Mouse (Mus musculus) retina, adult 2 months (tissue): ENCODE measurements around the gene Tal1.

ENCODE experiments used
- DNase-seq: peaks from one replicate; pipeline ENCODE4 v3.0.0-alpha.2; 2012; ENCODE audit warnings: low read depth, low spot score

The Tal1 gene

DNA sequence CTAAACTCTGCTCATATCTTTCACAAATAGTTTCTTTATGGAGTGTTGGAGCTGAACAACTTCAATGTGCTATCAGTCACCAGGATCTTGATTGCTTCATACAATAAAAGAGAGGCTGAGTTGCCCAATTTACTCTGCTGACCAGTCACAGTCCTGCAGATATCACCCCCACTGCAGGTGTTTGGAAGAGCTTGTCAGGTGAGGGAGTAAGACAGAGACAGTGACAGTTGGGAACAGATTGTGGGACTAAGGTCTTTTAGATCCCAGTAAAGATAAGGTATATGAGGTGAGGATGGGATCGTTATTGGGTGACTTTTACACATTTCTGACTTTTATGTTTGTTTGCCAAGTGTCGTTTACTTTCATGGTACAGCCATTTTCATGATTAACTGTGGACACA is 54.9 kb downstream of the Tal1 start:
- DNase-seq: no peak

GRCm38 (mm10) chr4:115113266-115113665 is 57.0 kb downstream of the Tal1 start:
- no peak for DNase-seq

DNA sequence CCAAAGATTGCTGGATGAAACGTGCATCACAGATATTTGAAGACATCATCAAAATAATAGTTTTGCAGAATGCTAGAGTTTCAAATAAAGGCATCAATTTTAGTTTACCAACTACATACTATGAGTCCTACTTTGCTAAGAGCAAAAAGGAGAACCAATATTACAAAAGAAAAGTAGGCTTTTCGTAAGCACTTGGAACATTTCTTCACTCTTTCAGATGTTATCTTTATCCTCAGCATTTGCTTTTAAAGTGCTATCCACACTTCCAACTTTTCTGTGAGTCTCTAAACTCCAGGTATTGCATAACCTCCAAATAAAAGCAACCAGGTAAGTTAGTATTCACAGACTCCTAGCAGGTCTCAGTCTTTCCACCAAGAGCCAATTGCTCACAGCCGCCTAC is 63.4 kb downstream of the Tal1 start:
- no peak for DNase-seq

- DNase-seq: no peak
Measured at GRCm38 (mm10) chr4:115121162-115121561, 64.9 kb downstream of the Tal1 start.
